Mouse (Mus musculus): ENCODE data around the gene Mgat5. TPM values are rescaled to one million over a fixed set of nuclear protein-coding genes. Genes with fewer than 3 reads are reported as not detected.
A peak's percentile ranks its signal among the peaks of the same experiment; 100 is the strongest.

Mgat5 gene
- polyA plus RNA-seq, 1 experiment from 2014 or later, result 12.6 TPM

DNA sequence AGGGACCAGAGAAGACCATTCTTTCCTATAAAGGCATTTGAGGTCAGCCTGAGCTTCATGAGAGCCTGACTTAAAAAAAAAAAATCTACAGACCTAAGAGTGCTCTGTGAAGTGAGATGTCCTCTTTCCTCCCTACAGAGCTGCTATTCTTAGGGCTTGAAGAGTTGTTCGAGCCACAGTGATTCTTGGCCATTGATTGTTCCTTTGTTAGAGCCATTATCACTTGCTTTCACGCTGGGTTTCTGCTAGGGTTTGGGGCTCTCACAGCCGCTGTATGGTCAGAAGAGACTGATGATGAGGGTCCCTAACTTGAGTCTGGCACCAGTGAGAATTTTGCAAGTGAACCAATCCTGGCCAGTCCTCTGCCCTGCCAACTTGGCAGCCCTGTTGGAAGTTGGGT, 199.8 kb downstream of the Mgat5 start:
- Histone ChIP-seq H3K27ac (replicated peaks) (no peak overlapping the region), H3K4me2 (replicated peaks) (no peak overlapping the region), H3K9ac (replicated peaks) (no peak overlapping the region), H3K4me1 (peaks cover 9% of the 10 kb centered on the region; the same call in 1 of the 2 replicates), H3K27me3 (no peaks in the 10 kb centered on the region), H3K9me3 (no peaks in the 10 kb centered on the region), H3K4me3 (no peak overlapping the region), H3K36me3 (peaks cover under 1% of the 10 kb centered on the region; the same call in 1 of the 2 replicates)
- 31% methylated on average over 3 of the region's 3 CpGs for WGBS
- no peak for ATAC-seq (replicated peaks)

DNA sequence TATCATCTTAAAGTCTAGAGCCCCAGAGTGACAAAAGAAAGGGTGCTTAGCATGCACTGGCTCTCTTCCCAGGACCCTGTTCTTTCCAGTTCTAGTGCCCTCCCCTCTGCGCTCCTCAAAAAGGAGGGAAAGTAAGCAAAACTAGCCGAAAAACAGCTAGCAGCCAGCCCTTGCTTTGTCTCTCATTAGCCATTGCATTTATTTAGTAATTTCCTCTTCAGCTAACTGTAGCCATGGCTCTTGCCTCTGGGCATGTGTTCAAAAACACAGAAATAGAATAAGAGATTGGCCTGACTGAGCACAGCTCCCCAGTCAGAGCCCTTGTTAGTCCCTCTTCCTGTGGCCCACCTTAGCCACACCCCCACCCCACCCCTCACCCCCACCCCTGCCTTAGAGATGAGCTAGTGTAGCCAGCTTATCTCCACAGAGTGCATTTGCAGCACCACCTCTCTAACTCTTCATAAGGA, 204.2 kb downstream of the Mgat5 start:
- Histone ChIP-seq H3K4me2 (replicated peaks) (no peak overlapping the region), H3K27me3 (no peaks in the 10 kb centered on the region), H3K9ac (replicated peaks) (no peak overlapping the region), H3K27ac (replicated peaks) (peak overlapping the region; percentile 62), H3K4me1 (peaks cover 13% of the 10 kb centered on the region; the same call in 1 of the 2 replicates), H3K36me3 (peaks cover 4% of the 10 kb centered on the region), H3K4me3 (no peak overlapping the region), H3K9me3 (no peaks in the 10 kb centered on the region)
- ATAC-seq (replicated peaks), result peak; percentile 75
- WGBS, result 17% methylated on average over 2 of the region's 2 CpGs

DNA sequence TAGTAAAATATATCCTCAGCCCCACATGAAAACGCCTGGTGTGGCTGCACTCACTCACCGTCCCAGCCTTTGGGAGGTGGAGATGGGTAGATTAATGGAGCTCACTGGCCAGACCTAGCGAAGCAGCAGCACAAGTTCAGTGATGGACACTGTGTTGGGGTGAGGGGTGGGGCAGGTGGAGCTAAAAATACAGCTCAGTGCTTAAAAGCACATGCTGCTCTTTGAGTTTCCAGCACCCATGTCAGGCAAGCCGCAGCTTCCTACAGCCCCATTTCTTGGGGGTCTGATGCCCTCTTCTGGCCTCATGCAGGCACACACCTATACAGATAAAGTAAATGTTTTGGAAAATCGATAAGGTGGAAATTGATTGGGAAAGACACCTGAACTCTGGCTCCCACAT, 204.7 kb downstream of the Mgat5 start:
- H3K9me3 ChIP-seq, result no peaks in the 10 kb centered on the region
- H3K4me2 ChIP-seq (replicated peaks), result no peak overlapping the region
- peaks cover 4% of the 10 kb centered on the region for H3K36me3 ChIP-seq
- ATAC-seq (replicated peaks), result peak; percentile 21
- no peak overlapping the region for H3K9ac ChIP-seq (replicated peaks)
- peak overlapping the region; percentile 62 for H3K27ac ChIP-seq (replicated peaks)
- no peak overlapping the region for H3K4me3 ChIP-seq
- no peaks in the 10 kb centered on the region for H3K27me3 ChIP-seq
- WGBS, result 29% methylated on average over 5 of the region's 5 CpGs
- H3K4me1 ChIP-seq, result peaks cover 18% of the 10 kb centered on the region

DNA sequence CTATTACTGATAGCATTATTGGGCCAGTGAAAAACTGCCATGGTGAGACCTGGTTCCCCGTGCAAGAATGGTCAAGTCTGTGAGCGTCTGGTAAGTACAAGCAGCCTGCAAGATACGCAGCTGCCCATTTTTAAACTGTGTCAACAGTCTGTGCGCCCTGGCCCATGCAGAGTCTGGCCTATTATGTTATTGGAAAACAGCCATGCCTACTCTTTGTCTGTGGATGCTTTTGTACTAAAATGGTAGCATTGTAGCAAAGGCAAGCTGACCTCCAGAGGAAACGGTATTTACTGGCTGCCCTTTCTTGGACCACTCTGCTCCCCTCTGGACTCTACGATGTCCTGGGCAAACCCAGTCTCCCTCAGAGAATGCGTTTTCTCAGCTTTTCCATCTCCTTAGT, 209.7 kb downstream of the Mgat5 start:
- peaks cover 4% of the 10 kb centered on the region for H3K36me3 ChIP-seq
- no peaks in the 10 kb centered on the region for H3K27me3 ChIP-seq
- peak overlapping the region; percentile 40; the same call in 1 of the 2 replicates for H3K27ac ChIP-seq (replicated peaks)
- peaks cover 19% of the 10 kb centered on the region for H3K4me1 ChIP-seq
- no peaks in the 10 kb centered on the region for H3K9me3 ChIP-seq
- ATAC-seq (replicated peaks), result peak; percentile 59
- no peak overlapping the region for H3K4me2 ChIP-seq (replicated peaks)
- no peak overlapping the region for H3K4me3 ChIP-seq
- no peak overlapping the region for H3K9ac ChIP-seq (replicated peaks)
- 26% methylated on average over 7 of the region's 7 CpGs for WGBS

DNA sequence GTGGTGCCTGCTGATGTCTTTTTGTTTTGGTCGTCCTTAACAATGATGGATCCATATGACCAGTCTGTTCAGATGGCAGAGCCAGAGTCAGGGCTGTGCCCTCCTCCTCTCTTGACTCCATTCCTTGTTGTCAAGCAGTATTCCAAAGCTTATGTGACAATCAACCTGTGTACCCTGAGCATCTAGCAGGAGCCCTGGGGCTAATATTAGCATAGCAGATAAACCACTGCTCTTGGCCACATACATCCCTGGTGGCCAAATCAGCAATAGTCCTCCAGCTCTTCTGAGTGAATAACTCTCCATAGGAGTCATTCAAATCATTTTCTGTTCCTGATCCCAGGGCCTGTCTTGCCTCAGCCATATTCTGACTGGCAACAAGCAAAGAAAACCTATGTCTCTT, 211.1 kb downstream of the Mgat5 start:
- no peak overlapping the region for H3K9ac ChIP-seq (replicated peaks)
- no peaks in the 10 kb centered on the region for H3K9me3 ChIP-seq
- H3K27ac ChIP-seq (replicated peaks), result no peak overlapping the region
- H3K4me3 ChIP-seq, result no peak overlapping the region
- H3K27me3 ChIP-seq, result no peaks in the 10 kb centered on the region
- no peak overlapping the region for H3K4me2 ChIP-seq (replicated peaks)
- 87% methylated on average over 1 of the region's 1 CpGs for WGBS
- H3K4me1 ChIP-seq, result peaks cover 28% of the 10 kb centered on the region
- ATAC-seq (replicated peaks), result no peak
- peaks cover 4% of the 10 kb centered on the region for H3K36me3 ChIP-seq

DNA sequence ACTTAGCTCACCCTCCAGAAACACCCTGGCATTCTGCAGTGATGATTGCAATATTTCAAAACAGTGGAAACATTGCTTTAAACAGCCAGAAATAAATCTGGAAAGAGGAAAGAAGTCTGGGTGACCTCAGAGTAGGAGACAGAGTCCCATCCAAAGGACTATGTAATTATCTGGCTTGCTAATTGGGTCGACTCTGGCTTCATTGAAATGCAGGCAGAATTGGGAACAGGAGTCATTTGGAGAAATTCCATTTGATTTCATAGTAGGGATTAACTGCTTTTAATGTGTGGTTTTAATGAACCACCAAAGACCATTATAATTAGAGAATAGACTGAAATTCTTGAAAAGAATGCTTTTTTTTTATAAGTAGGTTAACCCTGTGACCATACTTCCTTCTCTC, 212.2 kb downstream of the Mgat5 start:
- Histone ChIP-seq H3K4me3 (no peak overlapping the region), H3K36me3 (peaks cover 4% of the 10 kb centered on the region), H3K9me3 (no peaks in the 10 kb centered on the region), H3K27me3 (no peaks in the 10 kb centered on the region), H3K27ac (replicated peaks) (no peak overlapping the region), H3K4me1 (peaks cover 32% of the 10 kb centered on the region), H3K9ac (replicated peaks) (no peak overlapping the region), H3K4me2 (replicated peaks) (no peak overlapping the region)
- 11% methylated on average over 1 of the region's 1 CpGs for WGBS
- no peak for ATAC-seq (replicated peaks)

DNA sequence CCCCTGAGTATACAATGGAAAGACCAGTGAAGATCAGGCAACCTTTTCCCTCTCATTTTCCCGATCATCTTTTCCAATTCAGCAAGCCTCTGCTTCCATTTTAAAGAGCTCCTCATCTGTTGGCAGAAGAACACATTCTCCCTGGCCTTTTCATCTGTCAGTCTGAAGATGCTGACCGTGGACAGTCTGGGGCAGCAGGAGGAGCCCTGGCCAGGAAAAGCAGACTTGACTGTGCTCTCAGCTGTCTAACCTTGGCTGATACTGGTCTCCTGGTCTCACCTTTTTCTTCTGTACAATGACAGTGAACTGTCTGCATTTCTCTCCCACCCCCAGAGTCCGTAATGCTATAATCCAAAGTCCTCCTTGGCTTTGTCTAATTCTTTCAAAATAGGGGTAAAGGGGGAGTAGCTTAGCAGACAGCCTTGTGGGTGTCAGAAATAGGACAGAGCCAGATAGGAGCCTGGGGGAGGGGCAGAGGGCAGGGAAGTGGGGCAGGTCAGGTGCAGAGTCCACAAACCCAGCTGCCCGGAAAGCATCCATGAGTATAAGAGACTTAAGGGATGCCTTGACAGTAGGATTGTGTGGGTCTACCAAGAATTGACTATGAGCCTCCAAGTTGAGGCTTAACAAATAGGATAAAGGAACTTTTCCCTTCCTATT, 214.2 kb downstream of the Mgat5 start:
- H3K9me3 ChIP-seq, result no peaks in the 10 kb centered on the region
- no peaks in the 10 kb centered on the region for H3K27me3 ChIP-seq
- no peak overlapping the region for H3K27ac ChIP-seq (replicated peaks)
- 73% methylated on average over 4 of the region's 4 CpGs for WGBS
- no peak overlapping the region for H3K4me3 ChIP-seq
- no peaks in the 10 kb centered on the region for H3K36me3 ChIP-seq
- H3K4me2 ChIP-seq (replicated peaks), result no peak overlapping the region
- no peak for ATAC-seq (replicated peaks)
- peaks cover 43% of the 10 kb centered on the region for H3K4me1 ChIP-seq
- no peak overlapping the region for H3K9ac ChIP-seq (replicated peaks)

DNA sequence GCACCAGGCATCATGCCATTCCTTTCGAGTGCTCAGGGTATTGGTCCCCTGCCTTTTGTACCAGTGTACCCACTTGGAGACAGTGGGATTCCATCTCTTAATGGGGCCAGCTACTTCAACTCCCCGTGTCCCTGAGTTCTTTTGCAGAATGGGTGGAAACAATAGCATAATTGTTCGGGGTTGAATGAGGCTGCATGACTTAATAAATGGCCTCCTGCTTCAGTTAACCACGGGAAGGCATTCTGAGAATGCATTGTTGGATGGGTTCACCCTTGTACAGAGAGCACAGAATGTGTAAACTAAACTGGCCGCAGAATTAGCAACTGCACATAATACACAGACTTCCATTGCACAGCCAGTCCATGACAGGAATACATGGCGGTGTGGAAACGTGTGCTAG, 214.8 kb downstream of the Mgat5 start:
- H3K27ac ChIP-seq (replicated peaks), result no peak overlapping the region
- peaks cover 40% of the 10 kb centered on the region for H3K4me1 ChIP-seq
- no peak overlapping the region for H3K9ac ChIP-seq (replicated peaks)
- H3K4me2 ChIP-seq (replicated peaks), result no peak overlapping the region
- no peaks in the 10 kb centered on the region for H3K36me3 ChIP-seq
- H3K9me3 ChIP-seq, result no peaks in the 10 kb centered on the region
- 34% methylated on average over 7 of the region's 7 CpGs for WGBS
- no peak for ATAC-seq (replicated peaks)
- H3K4me3 ChIP-seq, result no peak overlapping the region
- H3K27me3 ChIP-seq, result no peaks in the 10 kb centered on the region

DNA sequence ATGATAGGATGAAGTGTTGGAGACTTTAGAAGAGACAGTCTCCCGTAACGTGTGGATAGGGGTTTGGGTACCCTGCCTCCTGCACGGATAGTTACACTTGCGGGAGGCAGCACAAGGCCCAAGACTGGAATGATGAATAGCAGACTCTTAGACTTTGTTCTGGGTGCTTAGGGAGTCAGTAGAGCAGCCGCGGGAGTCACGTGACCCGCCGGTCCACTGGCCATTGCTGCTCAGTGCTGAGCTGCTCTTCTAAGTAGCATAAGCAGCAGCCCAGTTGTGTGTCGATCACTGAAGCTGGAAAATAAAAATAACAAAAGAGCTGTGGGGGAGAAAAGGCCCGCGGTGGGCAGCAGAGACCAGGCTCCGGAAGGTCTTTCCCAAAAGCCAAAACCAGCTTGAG, 215.6 kb downstream of the Mgat5 start:
- no peaks in the 10 kb centered on the region for H3K9me3 ChIP-seq
- H3K9ac ChIP-seq (replicated peaks), result no peak overlapping the region
- H3K36me3 ChIP-seq, result no peaks in the 10 kb centered on the region
- H3K4me2 ChIP-seq (replicated peaks), result no peak overlapping the region
- H3K4me3 ChIP-seq, result no peak overlapping the region
- ATAC-seq (replicated peaks), result 0 out of 2 replicates have a peak, but pooled peaks have one; percentile 14
- peaks cover 43% of the 10 kb centered on the region for H3K4me1 ChIP-seq
- H3K27me3 ChIP-seq, result no peaks in the 10 kb centered on the region
- H3K27ac ChIP-seq (replicated peaks), result 0 out of 2 replicates have a peak overlapping the region, but pooled peaks have one; percentile 6
- whole genome bisulfite sequencing, result 43% methylated on average over 13 of the region's 13 CpGs

DNA sequence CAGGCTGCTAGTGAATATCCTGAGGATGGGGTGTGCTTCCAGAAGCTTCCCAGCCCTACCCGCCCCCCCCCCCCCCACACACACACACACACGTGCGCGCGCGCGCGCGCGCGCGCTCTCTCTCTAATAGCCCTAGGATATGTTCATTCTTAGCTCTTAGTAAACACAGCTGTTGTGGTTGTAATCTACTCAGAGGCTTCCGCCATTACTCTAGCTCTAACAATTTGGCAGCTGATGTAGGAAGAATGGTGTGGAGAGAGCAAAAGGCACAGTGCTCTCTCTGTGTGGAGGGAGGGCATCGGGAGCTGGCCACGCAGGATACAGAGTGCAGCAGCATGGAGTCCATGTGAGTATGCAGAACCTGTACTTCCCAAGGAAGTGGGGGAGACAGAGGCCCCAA, 216.0 kb downstream of the Mgat5 start:
- Histone ChIP-seq H3K4me3 (no peak overlapping the region), H3K4me2 (replicated peaks) (no peak overlapping the region), H3K9ac (replicated peaks) (no peak overlapping the region), H3K9me3 (no peaks in the 10 kb centered on the region), H3K36me3 (no peaks in the 10 kb centered on the region), H3K27me3 (no peaks in the 10 kb centered on the region), H3K4me1 (peaks cover 43% of the 10 kb centered on the region), H3K27ac (replicated peaks) (peak overlapping the region; percentile 6; the same call in 1 of the 2 replicates)
- 41% methylated on average over 15 of the region's 15 CpGs for WGBS
- peak; percentile 51 for ATAC-seq (replicated peaks)

DNA sequence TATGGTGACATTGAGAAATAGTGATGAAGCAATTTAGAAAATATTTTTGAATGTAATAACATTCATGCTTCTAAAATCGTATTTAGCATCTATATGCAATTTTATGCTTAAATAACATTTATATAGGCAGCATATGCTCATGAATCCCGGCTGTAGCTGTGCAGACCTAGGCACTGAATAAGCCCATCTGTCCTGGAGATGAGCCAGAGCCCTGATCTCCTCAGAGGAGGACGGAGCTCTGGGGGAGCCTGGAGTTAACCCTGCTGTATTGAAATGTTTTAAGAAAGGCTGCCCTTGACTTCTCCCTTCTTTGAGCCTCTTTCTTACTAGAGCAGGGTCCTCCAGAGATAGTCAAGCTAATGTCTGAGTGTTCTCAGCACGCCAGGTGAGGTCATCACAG, 217.8 kb downstream of the Mgat5 start:
- Histone ChIP-seq H3K36me3 (no peaks in the 10 kb centered on the region), H3K4me2 (replicated peaks) (no peak overlapping the region), H3K27ac (replicated peaks) (0 out of 2 replicates have a peak overlapping the region, but pooled peaks have one; percentile 25), H3K27me3 (no peaks in the 10 kb centered on the region), H3K4me3 (no peak overlapping the region), H3K9ac (replicated peaks) (no peak overlapping the region), H3K9me3 (no peaks in the 10 kb centered on the region), H3K4me1 (peaks cover 41% of the 10 kb centered on the region)
- 0 out of 2 replicates have a peak, but pooled peaks have one; percentile 53 for ATAC-seq (replicated peaks)
- WGBS, result 55% methylated on average over 4 of the region's 4 CpGs

DNA sequence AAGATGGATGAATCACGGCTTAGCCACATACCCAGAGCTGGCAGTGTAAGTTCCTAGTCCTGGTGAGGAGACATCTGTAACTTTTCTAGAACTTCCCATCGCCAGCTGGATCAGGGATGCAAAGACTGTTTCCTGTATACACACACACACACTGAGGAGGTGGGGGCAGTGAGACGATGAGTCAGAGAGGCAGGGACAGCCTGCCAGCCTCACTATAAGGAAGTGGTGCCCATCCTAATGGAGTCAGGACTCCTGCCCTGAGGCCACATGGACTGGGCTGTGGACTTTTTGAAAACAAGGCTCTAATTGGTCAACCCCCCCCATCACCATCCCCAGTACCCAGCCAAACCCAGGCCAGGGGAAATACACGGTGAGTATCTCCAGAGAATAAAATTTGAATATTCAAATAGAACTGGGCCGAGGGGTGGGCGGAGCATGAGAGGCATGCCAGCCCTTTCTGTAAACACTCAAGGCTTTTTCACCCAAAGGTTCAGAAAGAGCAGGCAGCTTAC, 220.3 kb downstream of the Mgat5 start:
- Histone ChIP-seq H3K4me1 (peaks cover 36% of the 10 kb centered on the region), H3K9ac (replicated peaks) (no peak overlapping the region), H3K36me3 (no peaks in the 10 kb centered on the region), H3K9me3 (no peaks in the 10 kb centered on the region), H3K4me2 (replicated peaks) (no peak overlapping the region), H3K27ac (replicated peaks) (peak overlapping the region; percentile 17; the same call in 1 of the 2 replicates), H3K27me3 (no peaks in the 10 kb centered on the region), H3K4me3 (no peak overlapping the region)
- peak; percentile 42 for ATAC-seq (replicated peaks)
- 35% methylated on average over 6 of the region's 6 CpGs for WGBS

All from forebrain, embryonic 15.5 days (tissue).